In genomic region chr5:136252899-136253298, GRCm38 (mm10) we compare ENCODE assay signal across 8 mouse cellular contexts. TPM values are rescaled to one million over a fixed set of nuclear protein-coding genes. Genes with fewer than 3 reads are reported as not detected.
A peak's percentile ranks its signal among the peaks of the same experiment; 100 is the strongest.
DNase-seq lines count a peak whose midpoint lies in the region; ATAC-seq and TF ChIP-seq lines count a peak whose summit lies in the region.

No protein-coding gene starts in this region.

- no peaks in the 10 kb centered on the region for H3K9me3 ChIP-seq in hindbrain, postnatal 0 days (ENCODE audit: low read length)

- no peaks in the 10 kb centered on the region for H3K4me1 ChIP-seq in hindbrain, postnatal 0 days (ENCODE audit: insufficient read depth, low read length)

- 16% methylated on average over 17 of the region's 17 CpGs for WGBS in hindbrain, postnatal 0 days

- H3K27me3 ChIP-seq in hindbrain, postnatal 0 days (ENCODE audit: insufficient read depth, low read length) = no peaks in the 10 kb centered on the region

- DNase-seq in T-cell, adult 2 months (ENCODE audit: low spot score) = peak; percentile 58
- peak; percentile 73 to 81 for DNase-seq in cerebellum, adult 18-20 months
- peak; percentile 87 for DNase-seq in hindbrain, postnatal 0 days (ENCODE audit: low spot score)
- DNase-seq in left cerebral cortex, adult 18-20 months (ENCODE audit: low spot score in 2 of 2) = peak; percentile 78 to 93
- DNase-seq in mesoderm, embryonic 11.5 days (ENCODE audit: low read depth, low spot score) = peak; percentile 84
- peak; percentile 69 for DNase-seq in skeletal muscle tissue, adult 2 months (ENCODE audit: low read depth, low spot score)
- peak; percentile 55 for DNase-seq in yolk sac, embryonic 10.5 days (ENCODE audit: low spot score)

- ATAC-seq in frontal cortex, adult (ENCODE audit: low TSS enrichment) = peak; percentile 89; the same call in 1 of the 2 replicates
- ATAC-seq in hindbrain, postnatal 0 days = no peak; the same call in 1 of the 2 replicates

- H3K4me3 ChIP-seq in hindbrain, postnatal 0 days (ENCODE audit: low read length) = no peak overlapping the region

- peak; percentile 94 for TF ChIP-seq CTCF in hindbrain, postnatal 0 days (IDR thresholded peaks at IDR 0.05; ENCODE audit: low read depth)

- H3K36me3 ChIP-seq in hindbrain, postnatal 0 days (ENCODE audit: insufficient read depth, low read length) = no peaks in the 10 kb centered on the region; the same call in 1 of the 2 replicates

- H3K4me2 ChIP-seq in hindbrain, postnatal 0 days (ENCODE audit: low read depth, low read length) = no peak overlapping the region

- H3K27ac ChIP-seq in hindbrain, postnatal 0 days = no peak overlapping the region

- H3K9ac ChIP-seq in hindbrain, postnatal 0 days (replicated peaks; ENCODE audit: low read length) = no peak overlapping the region

RNA-seq across cellular contexts. Expression of gene Sh2b2, which starts 6.5 kb away (rescaled TPM):
- 41.7 and 49.6 TPM in 2 replicates for total RNA-seq in hindbrain, postnatal 0 days (2014; rRNA removed)
- polyA plus RNA-seq in hindbrain, postnatal 0 days (2015; fragmentation: Nextera tagmentation; extraction: Ambion mirVana) = 14.4 and 15.3 TPM in 2 replicates
- total RNA-seq in left cerebral cortex, adult 18-20 months (2021) = 1 to 10 TPM; 7.5 to 8.4 TPM

RNA-seq across cellular contexts. Expression of gene Prkrip1, which starts 54.1 kb away (rescaled TPM):
- 11.2 and 15.1 TPM in 2 replicates for total RNA-seq in hindbrain, postnatal 0 days (2014; rRNA removed)
- 58.7 and 59.0 TPM in 2 replicates for polyA plus RNA-seq in hindbrain, postnatal 0 days (2015; fragmentation: Nextera tagmentation; extraction: Ambion mirVana)
- 10 to 100 TPM; 36.2 to 40.7 TPM for total RNA-seq in left cerebral cortex, adult 18-20 months (2021)
